Mouse (Mus musculus) small intestine, adult 2 months (tissue): ENCODE data around the gene Sez6l2. TPM values are rescaled to one million over a fixed set of nuclear protein-coding genes. Genes with fewer than 3 reads are reported as not detected.

Experiments used
- H3K27ac ChIP-seq: fragments of 200-500 bp; 2 replicates; pipeline ENCODE4 v1.5.1; 2012; ENCODE audit warnings: low read depth, low read length, control low read depth, inconsistent platforms; ENCODE audit not compliant: insufficient read depth
- H3K27me3 ChIP-seq: fragments of 200-500 bp; 2 replicates; pipeline ENCODE4 v1.6.1; 2012; ENCODE audit warnings: mild to moderate bottlenecking, moderate library complexity, low read length, inconsistent platforms; ENCODE audit not compliant: control insufficient read depth, insufficient read depth
- H3K36me3 ChIP-seq: fragments of 200-500 bp; 2 replicates; pipeline ENCODE4 v1.6.1; 2012; ENCODE audit warnings: mild to moderate bottlenecking, low read length, control low read depth, inconsistent platforms; ENCODE audit not compliant: control insufficient read depth, insufficient read depth
- H3K4me1 ChIP-seq: fragments of 200-500 bp; 2 replicates; pipeline ENCODE4 v1.6.1; 2012; ENCODE audit warnings: low read length, inconsistent platforms, mixed read lengths; ENCODE audit not compliant: control insufficient read depth, insufficient read depth, insufficient read length
- H3K4me3 ChIP-seq: fragments of 200-500 bp; 2 replicates; pipeline ENCODE4 v1.5.1; 2012; ENCODE audit warnings: low read depth, mild to moderate bottlenecking, control low read depth, inconsistent platforms, low read length, moderate library complexity
- CTCF ChIP-seq: fragments of 200-500 bp; IDR thresholded peaks from 2 replicates; pipeline ENCODE4 v1.5.1; 2012; ENCODE audit warnings: low read depth, mild to moderate bottlenecking, control low read depth, inconsistent platforms, low read length, moderate library complexity, mixed read lengths; ENCODE audit not compliant: insufficient replicate concordance, insufficient read length; ENCODE audit errors: extremely low read depth
- POLR2A ChIP-seq: fragments of 200-500 bp; IDR thresholded peaks from 2 replicates; pipeline ENCODE4 v1.6.1; 2012; ENCODE audit warnings: low read depth, mild to moderate bottlenecking, control low read depth, inconsistent platforms, low read length, moderate library complexity
- WGBS: fragments of 180-500 bp; shearing (Covaris S2); methylation state at CpG from one replicate; pipeline ENCODE4 v1.1.7; 2018; 5-methylcytosine and 5-hydroxymethylcytosine counted together
- polyA plus RNA-seq: library from polyadenylated mRNA; depleted of rRNA; stranded (reverse); fragments of >200 nt; gene quantifications from 2 replicates; pipeline ENCODE4 v1.2.3, GENCODE M21; 2012

The Sez6l2 gene
- polyA plus RNA-seq, 1 experiment: 2.6 TPM

DNA sequence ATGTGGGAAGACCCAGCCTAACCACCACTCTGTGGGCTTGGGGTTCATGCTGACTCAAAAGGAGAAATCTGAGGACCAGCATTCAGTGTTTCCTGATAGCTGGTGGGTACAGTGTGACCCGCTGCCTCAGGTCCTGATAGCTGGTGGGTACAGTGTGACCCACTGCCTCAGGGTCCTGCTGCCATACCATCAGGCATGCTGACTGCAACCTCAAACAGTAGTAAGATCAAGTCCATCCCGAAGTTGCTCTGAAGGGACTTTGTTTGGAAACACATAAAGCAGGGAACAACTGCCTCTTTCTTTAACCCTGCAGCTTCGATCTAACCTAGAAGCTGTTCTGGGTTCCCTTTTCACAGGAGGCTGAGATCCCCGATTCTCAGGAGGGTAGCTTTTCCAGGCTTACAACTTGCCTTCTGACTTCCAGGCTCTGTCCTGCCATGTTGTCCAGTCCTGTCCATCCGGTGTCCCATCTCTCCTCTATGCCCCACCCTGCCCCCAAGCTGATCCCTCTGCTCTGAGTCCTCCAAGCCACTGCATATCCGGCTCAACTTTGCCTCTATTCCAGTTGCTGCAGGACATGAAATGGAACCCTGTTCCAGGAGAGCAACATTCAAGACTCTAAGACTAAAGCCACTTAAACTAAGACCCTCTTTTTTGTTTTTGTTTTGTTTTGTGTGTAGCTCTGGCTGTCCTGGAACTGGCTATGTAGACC lies 57.1 kb downstream of the Sez6l2 start:
- Histone ChIP-seq H3K4me3 (no peak overlapping the region), H3K27me3 (no peaks in the 10 kb centered on the region), H3K27ac (peak overlapping the region; percentile 97; the same call in 1 of the 2 replicates), H3K4me1 (peaks cover 37% of the 10 kb centered on the region), H3K36me3 (peaks cover 8% of the 10 kb centered on the region)
- 82% methylated on average over 6 of the region's 6 CpGs for WGBS
- TF ChIP-seq POLR2A (no peak), CTCF (no peak)

- Histone ChIP-seq H3K36me3 (peaks cover 8% of the 10 kb centered on the region), H3K4me1 (peaks cover 46% of the 10 kb centered on the region), H3K27me3 (no peaks in the 10 kb centered on the region), H3K4me3 (peak overlapping the region; percentile 22; the same call in 1 of the 2 replicates), H3K27ac (peak overlapping the region; percentile 97)
- TF ChIP-seq CTCF (no peak), POLR2A (peak; percentile 35; the same call in 1 of the 2 replicates)
- WGBS: 20% methylated on average over 9 of the region's 9 CpGs
These were observed 58.1 kb downstream of the Sez6l2 start for GRCm38 (mm10) chr7:127008239-127009019.

- Histone ChIP-seq H3K4me1 (peaks cover 45% of the 10 kb centered on the region), H3K4me3 (peak overlapping the region; percentile 24), H3K36me3 (peaks cover 8% of the 10 kb centered on the region), H3K27ac (peak overlapping the region; percentile 97), H3K27me3 (no peaks in the 10 kb centered on the region)
- 49% methylated on average over 17 of the region's 17 CpGs for WGBS
- TF ChIP-seq POLR2A (no peak), CTCF (no peak)
These were observed 59.1 kb downstream of the Sez6l2 start for GRCm38 (mm10) chr7:127009307-127010085.

GRCm38 (mm10) chr7:127011051-127011450 lies 60.7 kb downstream of the Sez6l2 start:
- Histone ChIP-seq H3K4me3 (no peak overlapping the region), H3K27me3 (no peaks in the 10 kb centered on the region), H3K36me3 (peaks cover 9% of the 10 kb centered on the region), H3K4me1 (peaks cover 49% of the 10 kb centered on the region), H3K27ac (peak overlapping the region; percentile 11; the same call in 1 of the 2 replicates)
- WGBS: 84% methylated on average over 2 of the region's 2 CpGs
- TF ChIP-seq CTCF (no peak), POLR2A (no peak)

- 62% methylated on average over 2 of the region's 2 CpGs for WGBS
- no peak for TF ChIP-seq POLR2A
These were observed 61.4 kb downstream of the Sez6l2 start for GRCm38 (mm10) chr7:127011717-127012116.

DNA sequence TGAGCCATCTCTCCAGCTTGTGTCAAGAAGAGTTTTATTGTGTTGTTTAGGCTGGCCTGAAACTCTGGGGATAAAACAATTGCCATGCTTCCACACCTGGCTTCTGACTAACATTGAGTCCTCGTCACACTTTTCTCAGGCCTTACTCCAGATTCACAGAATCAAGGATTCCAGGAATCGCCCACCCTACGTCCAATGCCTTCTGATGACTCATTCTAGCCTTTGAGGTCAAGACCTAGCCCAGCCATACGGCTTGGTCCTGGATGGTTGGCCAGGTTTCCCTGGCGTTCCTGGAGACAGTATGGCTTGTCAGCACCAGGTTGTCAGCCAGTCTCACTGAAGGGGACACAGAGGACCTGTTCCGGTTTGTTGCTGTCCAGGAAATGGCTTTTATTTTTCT lies 62.0 kb downstream of the Sez6l2 start:
- no peak overlapping the region for H3K4me3 ChIP-seq
- 84% methylated on average over 6 of the region's 6 CpGs for WGBS
- TF ChIP-seq CTCF (no peak), POLR2A (no peak)
- peaks cover 7% of the 10 kb centered on the region for H3K36me3 ChIP-seq
- H3K27me3 ChIP-seq: no peaks in the 10 kb centered on the region
- 0 out of 2 replicates have a peak overlapping the region, but pooled peaks have one; percentile 85 for H3K27ac ChIP-seq
- peaks cover 47% of the 10 kb centered on the region for H3K4me1 ChIP-seq

More at GRCm38 (mm10) chr7:127011717-127012116, 61.4 kb downstream of the Sez6l2 start:
- no peak overlapping the region for H3K4me3 ChIP-seq
- no peaks in the 10 kb centered on the region for H3K27me3 ChIP-seq
- peak overlapping the region; percentile 11 for H3K27ac ChIP-seq
- H3K36me3 ChIP-seq: peaks cover 7% of the 10 kb centered on the region
- H3K4me1 ChIP-seq: peaks cover 49% of the 10 kb centered on the region
